Mouse (Mus musculus): ENCODE results near the gene Atxn2. TPM values are rescaled to one million over a fixed set of nuclear protein-coding genes. Genes with fewer than 3 reads are reported as not detected.

The Atxn2 gene
- total and polyA plus RNA-seq, 2 experiments from 2014 or later = 80.3 to 92.3 TPM

DNA sequence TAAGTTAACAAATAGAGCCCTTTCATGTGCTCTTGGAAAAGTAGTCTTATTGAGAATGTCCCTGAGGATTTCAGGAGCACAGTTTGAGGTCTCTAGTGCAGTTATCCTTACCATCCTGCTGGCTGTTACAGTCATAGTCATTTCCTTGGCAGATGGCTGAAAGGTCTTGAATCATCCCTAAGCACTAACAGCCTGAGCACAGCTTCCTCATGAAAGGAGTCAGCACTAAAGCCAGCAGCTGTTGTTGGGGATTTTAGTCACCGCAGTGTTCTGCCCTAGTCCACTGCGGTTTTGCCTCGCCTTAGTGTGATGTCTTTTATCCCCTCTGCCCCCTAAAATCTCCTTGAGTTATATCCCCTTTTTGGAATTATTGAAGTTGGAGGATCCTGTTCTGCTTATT lies 96.0 kb downstream of the Atxn2 start:
- Histone ChIP-seq H3K9me3 (ENCODE audit: low read length) (no peaks in the 10 kb centered on the region), H3K4me3 (ENCODE audit: low read depth, low read length) (no peak overlapping the region), H3K27me3 (ENCODE audit: insufficient read depth, low read length) (no peaks in the 10 kb centered on the region), H3K9ac (no peak overlapping the region), H3K27ac (ENCODE audit: low read depth, low read length) (no peak overlapping the region), H3K36me3 (ENCODE audit: insufficient read depth) (peaks cover 37% of the 10 kb centered on the region), H3K4me1 (ENCODE audit: insufficient read depth) (0 out of 2 replicates have a peak, but pooled peaks cover 4% of the 10 kb centered on the region), H3K4me2 (ENCODE audit: low read depth) (no peak overlapping the region)
- DNase-seq (no peak), ATAC-seq (no peak)
- WGBS = 85% methylated on average over 3 of the region's 3 CpGs
- no peak for TF ChIP-seq CTCF (IDR thresholded peaks at IDR 0.05; ENCODE audit: low read depth)

DNA sequence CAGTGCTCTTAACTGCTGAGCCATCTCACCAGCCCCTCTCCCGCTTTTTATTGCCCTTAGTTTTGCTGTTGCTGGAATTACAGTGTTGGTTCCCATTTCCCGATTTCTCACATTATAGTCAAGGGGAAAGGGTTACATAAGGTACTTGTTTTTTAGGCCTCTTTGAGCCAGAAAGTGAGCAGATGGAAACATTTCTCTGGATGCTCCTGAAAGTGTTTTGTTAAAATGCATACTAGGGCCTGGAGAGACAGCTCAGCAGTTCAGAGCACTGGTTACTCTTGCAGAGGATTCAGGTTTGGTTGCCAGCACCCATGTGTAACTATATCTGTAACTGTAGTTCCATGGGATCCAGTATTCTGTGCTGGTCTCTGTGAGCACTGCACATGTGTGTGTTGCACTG lies 97.1 kb downstream of the Atxn2 start:
- 89% methylated on average over 2 of the region's 2 CpGs for WGBS
- H3K36me3 ChIP-seq (ENCODE audit: insufficient read depth) = peaks cover 39% of the 10 kb centered on the region

DNA sequence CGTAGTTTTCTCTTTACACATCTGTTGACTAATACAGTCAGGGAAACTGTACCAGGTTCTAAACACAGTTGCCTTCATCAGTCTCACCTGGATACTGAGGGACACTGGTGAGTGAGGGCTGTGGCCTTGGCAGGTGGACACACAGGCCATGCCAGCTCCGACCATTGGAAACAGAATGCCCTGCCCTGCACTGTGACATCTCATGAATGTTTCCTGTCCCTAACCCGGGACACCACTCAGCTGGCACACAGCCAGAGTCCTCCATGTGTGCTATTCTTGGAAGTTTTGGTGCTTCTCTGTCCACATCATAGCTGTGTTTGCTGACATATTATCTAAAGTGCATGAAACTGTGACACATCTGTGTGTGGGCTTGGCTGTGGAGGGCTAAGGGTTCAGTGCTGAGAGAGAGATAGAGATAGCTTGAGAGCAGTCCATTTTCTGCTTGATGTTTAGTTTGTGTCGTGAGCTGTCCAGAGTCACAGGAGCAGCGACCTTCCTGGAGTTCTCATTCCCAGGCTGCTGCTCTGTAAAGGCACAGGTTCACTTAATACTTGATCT lies 98.6 kb downstream of the Atxn2 start:
- WGBS = 74% methylated on average over 5 of the region's 5 CpGs
- H3K9ac ChIP-seq = no peak overlapping the region
- ATAC-seq (no peak), DNase-seq (no peak)
- H3K27me3 ChIP-seq (ENCODE audit: insufficient read depth, low read length) = no peaks in the 10 kb centered on the region
- TF ChIP-seq CTCF (IDR thresholded peaks at IDR 0.05; ENCODE audit: low read depth) = no peak
- peaks cover 42% of the 10 kb centered on the region for H3K36me3 ChIP-seq (ENCODE audit: insufficient read depth)
- no peak overlapping the region for H3K27ac ChIP-seq (ENCODE audit: low read depth, low read length)
- no peak overlapping the region for H3K4me2 ChIP-seq (ENCODE audit: low read depth)
- 0 out of 2 replicates have a peak, but pooled peaks cover 4% of the 10 kb centered on the region for H3K4me1 ChIP-seq (ENCODE audit: insufficient read depth)
- H3K4me3 ChIP-seq (ENCODE audit: low read depth, low read length) = no peak overlapping the region
- H3K9me3 ChIP-seq (ENCODE audit: low read length) = no peaks in the 10 kb centered on the region

More for the DNA sequence above, 97.1 kb downstream of the Atxn2 start:
- Histone ChIP-seq H3K27me3 (ENCODE audit: insufficient read depth, low read length) (no peaks in the 10 kb centered on the region), H3K27ac (ENCODE audit: low read depth, low read length) (no peak overlapping the region), H3K9me3 (ENCODE audit: low read length) (no peaks in the 10 kb centered on the region), H3K4me2 (ENCODE audit: low read depth) (no peak overlapping the region), H3K4me1 (ENCODE audit: insufficient read depth) (0 out of 2 replicates have a peak, but pooled peaks cover 4% of the 10 kb centered on the region), H3K4me3 (ENCODE audit: low read depth, low read length) (no peak overlapping the region), H3K9ac (no peak overlapping the region)
- DNase-seq (no peak), ATAC-seq (no peak)
- TF ChIP-seq CTCF (IDR thresholded peaks at IDR 0.05; ENCODE audit: low read depth) = no peak

DNA sequence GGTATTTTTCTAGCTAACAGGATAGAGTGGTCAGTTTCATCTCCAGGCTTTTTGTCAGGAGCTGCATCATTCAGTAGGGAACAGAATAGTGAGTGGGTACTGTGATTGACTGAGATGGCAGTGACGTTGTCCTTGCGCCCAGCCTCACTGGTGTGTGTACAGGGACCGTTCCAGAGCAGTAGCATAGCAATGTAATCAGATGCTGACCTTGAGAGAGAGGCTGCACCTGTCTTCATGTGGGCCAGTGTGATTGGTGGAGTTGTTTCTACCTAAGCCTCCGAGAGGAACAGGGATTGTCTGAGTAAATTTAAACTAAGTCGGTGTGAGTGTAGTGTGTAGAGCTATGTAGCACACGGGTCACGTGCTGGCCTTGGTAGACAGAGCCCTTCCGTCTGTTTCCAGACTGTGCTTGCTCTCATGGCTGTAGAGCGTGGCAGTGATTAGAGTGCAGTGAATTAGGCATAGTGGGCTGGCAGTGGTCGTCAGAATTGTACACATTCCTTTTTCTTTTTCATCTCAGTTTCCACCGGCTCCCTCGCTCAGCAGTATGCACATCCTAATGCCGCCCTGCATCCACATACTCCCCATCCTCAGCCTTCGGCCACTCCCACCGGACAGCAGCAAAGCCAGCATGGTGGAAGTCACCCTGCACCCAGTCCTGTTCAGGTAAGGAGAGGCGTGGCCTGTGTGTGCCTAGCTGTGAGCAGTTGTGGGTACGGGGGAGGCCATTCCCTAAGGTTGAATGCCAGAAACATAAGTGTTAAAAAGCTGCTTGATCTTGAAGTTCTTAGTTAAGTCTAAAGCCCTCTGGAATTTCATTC lies 99.4 kb downstream of the Atxn2 start:
- ATAC-seq = no peak
- Histone ChIP-seq H3K9ac (no peak overlapping the region), H3K4me1 (ENCODE audit: insufficient read depth) (no peaks in the 10 kb centered on the region), H3K9me3 (ENCODE audit: low read length) (no peaks in the 10 kb centered on the region), H3K4me3 (ENCODE audit: low read depth, low read length) (no peak overlapping the region), H3K27ac (ENCODE audit: low read depth, low read length) (no peak overlapping the region), H3K4me2 (ENCODE audit: low read depth) (no peak overlapping the region), H3K27me3 (ENCODE audit: insufficient read depth, low read length) (no peaks in the 10 kb centered on the region), H3K36me3 (ENCODE audit: insufficient read depth) (peaks cover 49% of the 10 kb centered on the region)
- no peak for TF ChIP-seq CTCF (IDR thresholded peaks at IDR 0.05; ENCODE audit: low read depth)
- 90% methylated on average over 17 of the region's 17 CpGs for WGBS
- no peak for DNase-seq

DNA sequence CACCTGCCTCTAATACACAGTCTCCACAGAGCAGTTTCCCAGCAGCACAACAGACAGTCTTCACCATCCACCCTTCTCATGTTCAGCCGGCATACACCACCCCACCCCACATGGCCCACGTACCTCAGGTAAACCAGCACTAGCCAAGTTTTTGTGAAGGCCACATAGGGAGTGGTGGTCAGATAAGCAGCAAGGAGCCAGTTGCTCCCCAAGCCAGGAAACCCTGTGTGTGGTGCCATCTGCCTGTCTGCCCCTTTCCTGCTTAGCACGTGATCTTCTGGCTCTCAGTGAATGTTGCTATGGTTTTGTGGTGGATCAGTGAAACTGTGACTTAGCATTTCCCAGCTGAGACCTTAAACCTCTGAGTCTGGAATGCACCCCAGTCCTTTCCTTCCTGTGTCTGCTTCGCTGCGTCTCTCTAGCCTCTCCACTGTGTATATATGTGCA lies 100.4 kb downstream of the Atxn2 start:
- H3K9ac ChIP-seq = no peak overlapping the region
- no peak overlapping the region for H3K27ac ChIP-seq (ENCODE audit: low read depth, low read length)
- H3K9me3 ChIP-seq (ENCODE audit: low read length) = no peaks in the 10 kb centered on the region
- H3K4me2 ChIP-seq (ENCODE audit: low read depth) = no peak overlapping the region
- no peak for TF ChIP-seq CTCF (IDR thresholded peaks at IDR 0.05; ENCODE audit: low read depth)
- WGBS = 90% methylated on average over 5 of the region's 5 CpGs
- ATAC-seq (no peak), DNase-seq (no peak)
- H3K36me3 ChIP-seq (ENCODE audit: insufficient read depth) = peaks cover 59% of the 10 kb centered on the region
- no peaks in the 10 kb centered on the region for H3K27me3 ChIP-seq (ENCODE audit: insufficient read depth, low read length)
- no peak overlapping the region for H3K4me3 ChIP-seq (ENCODE audit: low read depth, low read length)
- H3K4me1 ChIP-seq (ENCODE audit: insufficient read depth) = no peaks in the 10 kb centered on the region

DNA sequence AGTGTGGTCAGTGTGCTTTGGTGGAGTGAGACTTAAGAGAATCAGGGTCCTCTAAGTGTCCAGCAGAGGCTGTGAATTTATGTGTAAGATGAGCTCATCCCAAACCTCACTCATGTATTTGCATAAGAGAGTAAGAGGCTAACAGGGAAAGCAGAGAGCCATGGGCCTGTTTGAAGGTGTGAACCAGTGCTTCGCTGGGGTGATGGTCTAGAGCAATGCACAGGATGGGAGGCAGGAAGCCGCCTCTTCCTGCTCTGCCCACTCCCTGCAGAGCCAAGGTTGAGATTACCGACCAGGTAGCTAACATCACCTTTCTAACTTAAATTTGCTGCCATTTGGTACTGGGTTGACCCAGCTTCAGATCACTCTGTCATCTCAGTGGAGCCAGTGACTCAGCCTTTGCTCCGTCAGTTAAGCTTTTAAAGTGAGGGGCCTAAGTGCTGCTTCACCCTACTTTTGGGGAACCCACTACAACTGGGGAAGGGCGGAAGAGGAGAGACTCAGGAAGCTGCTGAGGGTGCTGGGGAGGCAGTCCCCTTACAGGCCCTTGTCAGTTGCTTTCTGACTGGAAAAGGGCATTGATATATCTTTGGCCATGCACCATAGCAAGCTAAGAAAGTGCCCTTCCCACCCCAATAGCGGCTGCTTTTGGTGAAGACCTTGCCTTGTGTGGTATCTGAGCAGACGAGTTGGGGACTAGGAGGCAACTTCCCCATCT lies 101.5 kb downstream of the Atxn2 start:
- no peak overlapping the region for H3K9ac ChIP-seq
- ATAC-seq (no peak), DNase-seq (no peak)
- no peak overlapping the region for H3K4me3 ChIP-seq (ENCODE audit: low read depth, low read length)
- 88% methylated on average over 7 of the region's 7 CpGs for WGBS
- no peaks in the 10 kb centered on the region for H3K9me3 ChIP-seq (ENCODE audit: low read length)
- no peak for TF ChIP-seq CTCF (IDR thresholded peaks at IDR 0.05; ENCODE audit: low read depth)
- no peaks in the 10 kb centered on the region for H3K4me1 ChIP-seq (ENCODE audit: insufficient read depth)
- H3K27me3 ChIP-seq (ENCODE audit: insufficient read depth, low read length) = no peaks in the 10 kb centered on the region
- peaks cover 71% of the 10 kb centered on the region for H3K36me3 ChIP-seq (ENCODE audit: insufficient read depth)
- H3K4me2 ChIP-seq (ENCODE audit: low read depth) = no peak overlapping the region
- no peak overlapping the region for H3K27ac ChIP-seq (ENCODE audit: low read depth, low read length)

DNA sequence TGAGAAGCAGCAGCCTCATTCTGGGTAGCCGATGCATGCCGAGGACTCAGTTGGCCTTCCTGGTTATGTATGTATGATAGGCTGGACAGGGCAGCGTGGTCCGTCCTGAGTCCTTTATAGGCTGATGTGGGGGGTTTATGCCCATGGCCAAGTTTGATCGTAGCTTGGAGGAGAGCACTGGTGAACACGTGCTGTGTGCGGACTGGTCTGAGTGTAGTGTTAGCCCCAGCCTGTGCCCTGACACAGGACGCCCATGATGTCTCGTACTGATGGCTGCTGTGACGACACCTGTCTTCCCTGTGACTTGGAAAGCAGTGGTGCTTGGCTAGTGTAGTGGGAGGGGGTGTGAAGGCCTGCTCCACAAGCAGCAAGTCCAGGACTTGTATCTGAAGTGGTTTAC lies 102.6 kb downstream of the Atxn2 start:
- TF ChIP-seq CTCF (IDR thresholded peaks at IDR 0.05; ENCODE audit: low read depth) = no peak
- 95% methylated on average over 10 of the region's 10 CpGs for WGBS

More for the DNA sequence above, 102.6 kb downstream of the Atxn2 start:
- Histone ChIP-seq H3K4me1 (ENCODE audit: insufficient read depth) (no peaks in the 10 kb centered on the region), H3K36me3 (ENCODE audit: insufficient read depth) (peaks cover 78% of the 10 kb centered on the region), H3K27ac (ENCODE audit: low read depth, low read length) (no peak overlapping the region), H3K4me2 (ENCODE audit: low read depth) (no peak overlapping the region), H3K4me3 (ENCODE audit: low read depth, low read length) (no peak overlapping the region), H3K9me3 (ENCODE audit: low read length) (no peaks in the 10 kb centered on the region), H3K27me3 (ENCODE audit: insufficient read depth, low read length) (no peaks in the 10 kb centered on the region), H3K9ac (no peak overlapping the region)
- no peak for DNase-seq
- no peak for ATAC-seq

All from forebrain, postnatal 0 days (tissue).